Mouse (Mus musculus): ENCODE results near the gene 4430402I18Rik. TPM values are rescaled to one million over a fixed set of nuclear protein-coding genes. Genes with fewer than 3 reads are reported as not detected.

Gene 4430402I18Rik
- polyA plus RNA-seq, 2 experiments from 2014 or later, result 1.6 TPM; not detected in 1

DNA sequence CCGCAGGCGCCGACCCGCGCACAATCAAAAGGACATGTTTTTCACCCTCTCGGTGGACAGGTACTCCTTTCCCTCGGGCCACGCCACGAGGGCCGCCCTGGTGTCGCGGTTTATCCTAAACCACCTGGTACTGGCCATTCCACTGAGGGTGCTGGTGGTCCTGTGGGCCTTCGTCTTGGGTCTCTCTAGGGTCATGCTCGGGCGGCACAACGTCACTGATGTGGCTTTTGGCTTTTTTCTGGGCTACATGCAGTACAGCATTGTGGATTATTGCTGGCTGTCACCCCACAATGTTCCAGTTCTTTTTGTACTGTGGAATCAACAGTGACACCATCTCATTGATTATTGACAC is 3.1 kb downstream of the 4430402I18Rik start:
- no peak for ATAC-seq

GRCm38 (mm10) chr19:28963842-28964551 is 3.6 kb downstream of the 4430402I18Rik start, which contains the start of gene Plpp6:
Gene Plpp6 (plus strand): TSS chr19:28963953.
- ATAC-seq, result peak; percentile 94

DNA sequence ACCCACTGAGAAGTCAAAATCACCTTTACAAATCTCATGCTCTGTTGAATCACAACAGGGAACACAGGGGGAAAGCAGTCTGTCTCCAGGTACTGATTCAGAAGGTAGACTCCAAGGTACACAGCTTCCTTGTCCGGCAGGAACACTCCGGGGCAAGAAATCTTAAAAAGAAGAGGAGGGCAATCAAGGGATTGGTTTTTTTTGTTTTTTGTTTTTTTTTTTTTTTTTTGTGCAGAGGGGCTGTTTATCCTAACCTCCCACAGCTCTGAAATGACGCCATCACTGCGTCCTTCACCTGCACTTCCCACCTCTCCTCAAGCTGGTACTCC is 4.1 kb downstream of the 4430402I18Rik start:
- ATAC-seq, result no peak

- no peak for ATAC-seq
These were observed 4.5 kb downstream of the 4430402I18Rik start for GRCm38 (mm10) chr19:28963113-28963512.

DNA sequence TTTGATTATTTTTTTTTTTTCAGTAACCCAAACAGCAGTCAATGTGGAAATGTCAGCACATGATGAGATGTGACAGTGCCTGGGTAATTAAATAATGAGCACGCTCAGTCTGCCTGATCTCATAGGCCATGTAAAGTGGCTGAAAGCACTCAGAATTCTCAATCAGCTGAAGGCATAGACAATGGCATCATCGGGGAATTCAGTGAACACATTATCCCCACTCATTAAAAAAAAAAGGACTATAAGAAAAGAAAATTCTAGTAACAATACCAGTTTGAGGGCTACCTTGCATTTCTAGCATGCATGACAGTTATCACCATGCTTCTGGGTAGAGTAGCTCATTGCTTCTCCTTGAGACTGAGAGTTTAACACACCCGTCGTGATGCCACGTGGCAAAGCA is 16.3 kb downstream of the 4430402I18Rik start:
- ATAC-seq, result no peak

GRCm38 (mm10) chr19:28947311-28947710 is 20.3 kb downstream of the 4430402I18Rik start:
- ATAC-seq, result no peak

DNA sequence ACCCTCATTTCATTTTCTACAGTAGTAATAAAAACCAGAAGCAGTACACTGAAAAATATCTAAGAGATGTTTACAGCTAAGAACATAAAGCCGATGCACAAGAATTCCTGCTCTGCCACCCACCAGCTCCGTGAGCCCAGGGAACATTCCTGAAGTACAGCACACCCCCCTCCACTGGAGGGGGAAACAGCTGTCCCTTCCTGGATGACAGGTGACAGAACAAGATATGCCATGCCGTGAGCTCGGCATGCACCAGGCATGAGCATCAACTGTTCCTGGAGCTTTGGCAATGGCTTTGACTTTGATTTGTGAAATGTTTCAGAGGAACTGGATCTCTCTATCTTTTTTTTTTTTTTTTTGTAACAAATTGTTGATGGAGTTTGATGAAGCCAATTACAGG is 20.8 kb downstream of the 4430402I18Rik start:
- ATAC-seq, result no peak

DNA sequence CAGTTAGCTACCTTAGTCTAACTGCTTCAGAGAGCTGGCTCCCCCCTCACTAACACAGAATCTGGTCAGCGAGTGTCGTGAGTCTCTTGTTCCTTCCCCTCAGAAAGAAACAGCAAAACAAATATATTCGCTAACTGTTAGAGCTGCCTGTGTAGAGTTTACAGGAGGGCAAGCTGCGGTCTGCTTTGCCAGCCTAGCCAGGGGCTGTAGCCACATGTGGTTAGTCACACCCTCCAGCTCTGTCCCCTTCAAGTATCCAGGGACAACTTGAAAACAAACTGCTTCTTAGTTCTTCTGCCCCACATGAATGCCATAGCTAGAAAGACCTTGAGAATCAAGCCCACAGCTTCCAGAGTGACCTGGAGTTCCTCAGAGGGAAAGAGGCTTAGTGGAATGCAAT is 26.3 kb downstream of the 4430402I18Rik start:
- no peak for ATAC-seq

DNA sequence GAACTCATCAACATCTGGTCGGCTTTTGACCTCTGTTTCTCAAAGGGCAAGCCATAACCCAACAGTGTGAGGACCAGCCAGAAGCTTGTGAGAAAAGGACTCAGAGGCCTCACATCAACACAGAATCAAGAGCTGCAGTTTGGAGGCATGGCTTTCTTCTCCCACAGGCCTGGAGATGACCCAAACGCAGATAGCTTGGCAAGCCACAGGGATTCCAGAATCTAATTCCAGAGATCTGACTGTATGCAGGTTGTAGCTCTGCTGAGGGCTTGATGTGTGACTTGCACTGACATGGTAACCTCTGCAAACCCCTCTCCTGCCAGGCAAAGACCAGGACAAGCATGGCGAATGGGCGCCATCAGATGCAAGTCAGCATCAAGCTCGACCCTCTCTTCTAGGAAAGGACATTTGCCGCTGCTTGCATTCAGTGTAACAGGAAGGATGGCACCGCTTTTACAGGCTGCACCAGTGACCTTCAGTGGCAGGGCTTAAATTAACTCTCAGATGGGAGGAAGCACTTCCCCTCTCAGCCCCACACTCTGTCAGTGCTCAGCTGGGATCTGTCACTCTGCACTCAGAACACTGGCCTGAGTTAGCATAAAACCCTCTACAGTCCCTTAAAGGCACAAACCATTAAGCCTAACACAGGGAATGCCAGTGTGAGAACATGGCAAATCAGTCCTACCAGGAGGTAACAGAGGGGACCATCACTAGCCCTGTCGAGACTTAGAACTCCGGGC is 27.3 kb downstream of the 4430402I18Rik start:
- no peak for ATAC-seq

DNA sequence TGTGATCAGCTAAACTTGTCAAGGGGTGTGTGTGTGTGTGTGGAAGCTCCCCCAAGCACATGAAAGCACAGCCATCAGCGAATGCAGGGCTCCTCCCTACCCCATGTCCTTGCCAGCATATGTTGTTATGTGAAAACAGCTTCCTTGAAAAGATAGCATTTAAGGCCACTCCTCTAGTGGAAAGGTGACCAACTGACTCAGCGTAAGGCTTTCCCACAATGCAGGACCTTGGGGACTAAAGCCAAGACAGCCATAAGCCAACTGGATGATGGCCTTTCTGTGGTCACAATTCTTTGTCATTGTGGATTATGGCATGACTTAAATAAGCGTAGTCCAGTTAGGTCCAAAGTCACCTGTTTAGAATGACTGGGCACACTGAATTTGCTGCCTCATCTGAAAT is 32.7 kb downstream of the 4430402I18Rik start:
- no peak for ATAC-seq

DNA sequence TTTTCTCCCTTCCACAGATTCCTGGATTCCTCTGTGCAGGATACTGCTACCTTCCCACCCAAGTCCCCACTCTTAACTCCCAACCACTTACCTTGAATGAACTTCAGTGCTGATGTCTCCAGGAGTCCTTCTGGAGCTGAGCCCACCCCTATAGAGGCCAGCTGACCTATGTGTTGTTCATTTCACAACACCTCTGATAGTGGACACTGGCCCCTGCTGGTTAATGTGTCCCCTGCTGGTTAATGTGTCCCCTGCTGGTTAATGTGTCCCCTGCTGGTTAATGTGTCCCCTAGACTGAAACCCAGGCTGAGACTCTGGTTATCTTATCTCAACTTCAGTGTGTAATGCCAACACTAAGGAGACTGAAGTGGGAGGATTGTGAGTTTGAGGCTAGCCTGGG is 38.6 kb downstream of the 4430402I18Rik start:
- ATAC-seq, result no peak

GRCm38 (mm10) chr19:28927396-28927795 is 40.2 kb downstream of the 4430402I18Rik start:
- no peak for ATAC-seq

- ATAC-seq, result no peak
These were observed 41.2 kb downstream of the 4430402I18Rik start for GRCm38 (mm10) chr19:28926366-28926765.

DNA sequence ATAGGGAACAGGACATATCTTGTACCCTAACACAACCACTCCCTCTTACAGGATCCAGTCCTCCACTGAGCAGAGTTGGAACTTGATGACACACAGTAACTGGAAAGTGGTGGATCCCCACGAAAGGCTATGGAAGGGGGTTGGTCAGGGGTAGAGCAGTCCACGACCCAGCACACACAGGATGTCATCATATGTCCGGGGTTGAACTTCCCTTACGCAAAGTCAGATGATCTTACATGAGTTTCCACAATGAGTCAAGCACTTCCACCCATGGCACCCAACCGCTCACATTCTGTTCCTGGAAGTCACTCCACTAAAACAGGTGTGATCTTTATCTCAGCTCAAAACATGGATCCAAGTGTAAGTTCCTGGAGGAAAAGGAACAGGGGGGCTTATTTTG is 49.8 kb downstream of the 4430402I18Rik start:
- no peak for ATAC-seq

DNA sequence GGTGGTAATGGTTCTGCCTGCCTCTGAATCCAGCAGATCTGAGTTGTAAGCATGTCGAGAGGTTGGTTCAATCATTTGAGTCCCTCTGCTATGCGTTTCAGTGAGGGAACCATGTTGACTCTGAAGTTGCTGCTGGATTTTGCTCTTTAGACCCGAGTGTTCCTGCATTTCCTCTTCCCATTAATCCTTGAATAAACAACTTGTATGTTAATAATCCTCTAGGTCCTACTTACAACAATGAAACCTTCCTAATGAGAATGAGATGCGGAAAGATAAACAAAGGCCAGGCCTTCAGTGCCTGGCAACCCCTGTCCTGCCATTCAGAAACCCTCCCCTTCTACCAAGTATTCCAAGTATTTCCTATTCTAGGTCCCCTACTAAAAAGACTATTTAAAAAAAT is 51.1 kb downstream of the 4430402I18Rik start:
- no peak for ATAC-seq

- ATAC-seq, result no peak
These were observed 51.9 kb downstream of the 4430402I18Rik start for GRCm38 (mm10) chr19:28915602-28916250.

DNA sequence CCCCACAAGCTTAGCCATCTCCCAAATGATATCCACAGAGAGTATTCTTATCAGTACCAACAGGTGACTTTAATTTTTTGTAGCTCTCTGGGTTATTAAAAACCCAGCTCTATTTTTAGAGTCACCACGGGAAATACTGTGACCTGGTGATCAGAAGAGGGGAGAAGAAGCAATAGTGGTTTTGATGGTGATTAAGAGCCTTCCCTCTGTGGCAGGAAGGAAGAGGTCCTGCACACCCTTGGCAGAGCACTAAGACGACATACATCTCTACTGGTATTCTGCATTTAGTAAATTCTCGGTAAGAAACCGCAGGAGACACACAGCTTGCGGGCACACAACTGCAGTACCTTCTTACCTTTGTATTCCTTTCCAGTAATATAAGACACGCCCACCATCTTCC is 53.0 kb downstream of the 4430402I18Rik start:
- no peak for ATAC-seq

- no peak for ATAC-seq
These were observed 58.9 kb downstream of the 4430402I18Rik start for GRCm38 (mm10) chr19:28908693-28909092.

DNA sequence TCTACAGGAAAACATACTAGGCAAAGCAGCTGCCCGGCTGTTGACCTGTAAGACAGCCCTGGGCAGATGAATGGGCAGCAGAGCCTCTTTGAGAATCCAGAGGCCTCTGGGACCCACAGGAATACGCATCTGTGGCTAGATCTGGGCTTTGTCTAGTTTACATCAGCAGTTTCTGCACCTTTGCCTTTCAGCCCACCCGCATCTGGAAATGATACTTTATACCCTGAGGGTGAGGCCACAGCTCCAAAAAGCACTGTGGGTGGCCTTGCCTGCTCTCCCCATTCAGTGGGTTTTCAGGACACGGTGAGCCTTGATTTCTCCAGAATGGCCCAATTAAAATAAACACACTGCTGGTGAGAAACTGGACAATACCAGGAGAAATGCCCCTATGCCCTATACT is 59.4 kb downstream of the 4430402I18Rik start:
- ATAC-seq, result no peak

DNA sequence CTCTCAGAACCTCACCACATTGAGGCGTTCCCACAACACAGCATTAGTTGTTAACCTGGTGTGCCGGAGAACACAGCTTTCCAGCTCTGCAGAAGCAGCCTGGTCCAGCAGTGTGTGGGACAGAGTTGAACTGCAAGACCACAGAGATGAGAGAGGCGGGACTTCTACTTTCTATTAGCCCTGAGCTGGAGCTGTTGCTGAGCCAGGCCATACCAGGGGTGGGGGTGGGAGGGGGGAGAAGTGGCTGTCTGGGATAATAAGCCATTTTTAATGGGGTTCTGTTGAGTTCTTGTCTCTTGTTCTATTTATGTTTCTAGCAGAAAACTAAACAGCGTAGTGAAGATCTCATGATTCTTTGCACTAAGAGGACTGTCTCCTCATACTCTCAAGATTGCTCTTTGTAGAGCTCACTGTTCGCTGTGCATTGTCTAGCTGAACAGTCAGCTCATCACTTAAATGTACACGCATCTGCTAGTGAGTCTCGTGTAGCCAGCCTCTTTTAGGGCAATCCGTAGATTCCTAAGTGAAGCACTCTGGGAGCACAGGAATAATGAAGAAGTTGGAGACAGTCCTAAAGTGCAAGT is 64.0 kb downstream of the 4430402I18Rik start:
- no peak for ATAC-seq

- ATAC-seq, result no peak
These were observed 64.8 kb downstream of the 4430402I18Rik start for GRCm38 (mm10) chr19:28902806-28903205.

GRCm38 (mm10) chr19:28902111-28902510 is 65.5 kb downstream of the 4430402I18Rik start:
- ATAC-seq, result no peak

- no peak for ATAC-seq
These were observed 66.8 kb downstream of the 4430402I18Rik start for GRCm38 (mm10) chr19:28900771-28901170.

DNA sequence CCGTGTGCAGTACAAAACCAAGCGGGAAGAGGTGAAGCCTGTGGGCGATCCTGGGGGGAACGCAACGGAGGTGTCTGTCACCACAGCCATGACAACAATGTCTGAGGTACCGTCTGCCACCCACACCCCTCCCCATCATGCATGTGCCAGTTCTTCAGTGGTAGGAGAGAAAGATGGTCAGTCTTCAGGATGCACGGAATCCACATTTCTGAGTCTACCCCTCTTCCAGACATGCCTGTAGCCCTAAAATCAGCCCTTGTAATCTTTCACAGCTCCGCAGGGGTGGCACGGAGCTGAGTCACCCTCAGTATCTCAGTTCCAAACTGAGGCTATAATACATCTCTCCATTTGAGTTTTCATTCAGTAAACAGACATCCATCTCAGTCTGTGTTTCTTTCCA is 70.1 kb downstream of the 4430402I18Rik start:
- ATAC-seq, result no peak
